Mouse (Mus musculus): Measurements from ENCODE around the gene Hsdl2.

The Hsdl2 gene

DNA sequence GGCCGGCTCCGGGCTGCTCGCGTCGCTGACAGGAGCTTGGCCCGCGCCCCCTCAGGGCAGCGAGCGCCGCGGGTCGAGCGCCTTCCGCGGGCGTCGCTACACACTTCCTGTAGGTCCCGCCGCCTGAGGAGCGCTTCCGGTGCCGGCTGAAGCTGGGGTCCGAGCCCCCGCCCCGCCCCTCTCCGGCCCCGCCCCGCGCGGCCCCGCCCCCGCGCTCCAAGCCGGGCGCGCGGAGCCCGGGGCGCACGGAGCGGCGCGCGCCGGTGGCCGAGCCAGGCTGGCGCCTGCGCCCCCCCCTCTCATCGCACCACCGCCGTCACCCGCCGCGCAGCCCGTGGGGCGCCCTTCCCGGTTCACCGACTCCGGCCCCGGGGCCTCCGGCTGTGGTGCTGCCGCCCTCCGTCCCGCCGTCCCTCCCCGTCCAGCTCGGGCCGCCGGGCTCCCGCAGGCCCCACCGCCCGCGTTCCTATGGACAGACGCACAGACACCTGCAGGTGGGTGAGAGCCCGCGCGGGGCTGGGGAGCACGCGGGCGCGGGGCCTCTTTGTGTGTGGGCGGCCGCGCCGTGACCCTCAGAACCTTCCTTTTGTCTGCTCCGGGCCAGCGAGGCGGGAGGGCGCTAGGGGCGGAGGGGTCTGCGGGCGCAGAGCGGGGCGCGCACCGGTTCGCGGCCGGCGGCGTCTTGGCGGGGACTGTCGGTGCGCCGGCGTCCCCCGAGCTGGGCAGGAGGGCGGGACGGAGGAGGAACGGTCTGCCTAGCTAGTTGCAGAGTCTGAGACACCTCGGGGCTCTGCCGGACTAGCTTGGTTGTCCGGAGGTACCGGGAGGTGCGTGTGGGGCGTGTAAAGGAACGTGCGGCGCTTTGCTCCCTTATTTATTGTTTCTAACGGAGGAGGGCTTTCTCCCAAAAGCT lies 44.9 kb downstream of the Hsdl2 start, which contains the start of gene E130308A19Rik:
E130308A19Rik (plus strand) TSS at position 214 of the 913 bp plus-strand sequence.
- DNase-seq (ENCODE audit: low spot score) = peak; percentile 71

DNA sequence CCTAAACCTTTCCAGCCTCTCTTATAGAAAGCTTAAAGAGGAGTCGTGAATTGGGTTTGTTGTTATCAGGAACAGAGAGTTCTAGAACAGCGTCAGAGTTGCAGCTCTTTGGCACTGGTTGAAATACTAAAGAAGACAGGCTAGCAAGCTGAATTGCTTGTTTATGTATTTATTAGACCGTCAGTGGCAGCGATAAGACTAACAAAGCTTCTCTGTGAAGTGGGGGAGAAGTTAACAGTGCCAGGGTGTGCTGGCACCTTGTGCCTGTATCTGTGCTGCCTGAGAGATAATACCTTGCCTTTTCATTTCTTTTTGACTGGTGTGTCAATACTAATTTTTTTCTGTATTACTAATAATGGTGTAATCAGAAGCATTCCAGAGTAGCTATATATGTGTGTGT lies 46.9 kb downstream of the Hsdl2 start:
- no peak for DNase-seq (ENCODE audit: low spot score)

DNA sequence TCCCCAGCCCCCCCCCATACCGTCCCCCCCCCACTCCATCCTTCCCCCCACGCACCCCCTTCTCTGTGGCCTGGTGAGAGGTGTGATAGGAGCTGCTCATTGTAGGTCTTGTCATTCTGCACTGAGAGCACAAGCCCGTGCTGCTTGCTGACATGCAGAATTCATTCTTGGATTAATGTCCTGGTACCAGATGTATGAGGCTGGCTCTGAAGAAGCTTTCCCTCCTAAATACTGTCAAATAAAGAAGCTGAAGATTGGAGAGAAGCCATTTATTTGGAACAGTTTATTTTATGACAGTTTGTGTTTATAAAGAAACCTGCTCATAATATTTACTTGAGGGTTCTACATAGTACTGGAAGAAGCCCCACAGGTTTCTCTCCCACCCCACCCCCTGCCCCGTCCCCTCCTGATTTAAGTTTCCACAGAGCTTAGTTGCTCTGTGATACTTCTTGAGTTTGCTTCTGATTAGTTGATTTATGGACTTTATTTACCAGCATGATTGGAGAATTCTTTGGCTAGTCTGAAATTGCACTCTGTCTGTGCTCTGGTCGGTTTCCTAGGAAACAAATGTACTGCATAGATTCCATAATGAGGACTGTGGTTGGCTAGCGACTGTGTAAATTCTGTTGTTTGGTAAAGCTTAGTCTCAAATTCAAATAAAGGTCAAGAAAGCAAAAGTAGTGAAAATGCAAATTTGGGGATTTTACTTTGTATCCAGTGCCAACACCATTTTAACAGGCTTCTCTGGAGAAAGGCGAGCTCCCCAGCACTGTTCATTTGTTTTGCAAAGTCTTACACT lies 47.9 kb downstream of the Hsdl2 start:
- DNase-seq (ENCODE audit: low spot score) = no peak

DNA sequence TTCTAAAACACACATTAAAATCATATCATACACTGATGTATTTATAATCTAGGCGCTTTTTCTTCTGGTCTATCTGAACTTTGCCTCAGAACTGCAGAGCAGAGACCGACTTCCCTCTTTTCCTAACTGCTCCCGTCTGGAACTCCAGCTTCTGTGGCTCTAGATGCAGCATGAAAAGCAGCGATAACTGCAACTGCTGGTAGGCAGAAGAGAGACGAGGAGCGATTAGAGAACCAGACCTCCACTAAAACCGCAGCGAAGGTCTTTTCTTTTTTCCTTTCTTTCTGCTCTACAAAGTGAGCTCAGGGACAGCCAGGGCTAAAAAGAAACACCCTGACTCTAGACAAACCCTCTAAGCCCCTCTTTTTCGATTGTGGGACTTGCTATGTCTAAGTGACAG lies 48.8 kb downstream of the Hsdl2 start:
- no peak for DNase-seq (ENCODE audit: low spot score)

DNA sequence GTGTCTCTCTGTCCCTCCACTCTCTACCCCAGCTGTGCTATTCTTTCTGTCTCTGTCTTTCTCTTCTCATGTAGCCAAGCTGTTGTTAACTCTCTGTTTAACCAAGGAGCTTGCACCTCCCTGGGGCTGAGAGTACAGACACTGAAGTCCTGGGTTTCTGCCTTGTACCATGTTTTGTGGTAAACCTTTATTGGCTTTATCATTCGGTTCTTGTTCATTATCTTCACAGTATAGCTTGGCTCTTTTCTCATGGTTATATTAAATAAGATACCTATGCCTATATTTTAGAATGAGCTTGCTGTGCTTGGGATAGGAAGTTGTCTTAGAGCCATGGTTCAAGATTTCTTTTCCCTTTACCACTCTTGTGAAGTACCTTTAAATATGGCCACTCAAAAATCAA lies 53.2 kb downstream of the Hsdl2 start:
- DNase-seq (ENCODE audit: low spot score) = no peak

DNA sequence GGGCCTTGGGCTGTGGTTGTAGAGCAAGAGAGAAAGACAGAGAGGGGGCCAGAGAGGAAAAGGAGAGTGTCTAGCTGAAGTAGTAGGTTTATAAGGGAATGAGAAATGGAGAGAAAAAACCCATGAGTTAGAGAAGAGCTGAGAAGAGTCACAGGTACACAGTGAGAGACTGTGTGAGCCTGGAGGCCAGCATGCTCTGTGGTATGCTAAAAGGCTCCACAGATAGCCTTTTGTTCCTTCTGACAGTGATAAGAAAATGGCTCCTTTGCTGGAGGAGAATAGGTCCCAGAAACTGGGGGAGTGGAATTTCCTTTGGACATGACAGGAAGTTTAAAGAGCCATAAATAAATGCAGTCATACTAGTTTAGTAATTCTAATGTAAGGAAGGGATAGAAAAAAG lies 57.8 kb downstream of the Hsdl2 start:
- no peak for DNase-seq (ENCODE audit: low spot score)

DNA sequence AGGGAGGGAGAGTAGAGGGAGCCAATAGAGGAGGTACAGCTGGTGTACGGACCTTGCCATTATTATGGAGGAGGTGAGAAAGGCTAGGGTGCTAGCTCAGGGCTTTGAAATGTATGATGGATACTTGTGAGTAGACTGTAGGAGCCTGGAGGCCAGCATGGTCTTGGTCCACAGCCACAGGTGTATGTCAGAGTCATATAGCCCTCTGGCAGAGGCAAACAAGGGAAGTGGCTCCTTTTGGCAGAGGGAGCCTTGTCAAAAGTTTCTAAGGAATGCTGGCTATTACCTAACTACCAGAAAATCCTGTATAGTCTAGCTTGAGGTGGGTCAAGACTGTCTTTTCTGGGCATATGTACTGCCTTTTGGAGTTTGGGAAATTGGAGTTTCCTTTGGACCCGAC lies 59.4 kb downstream of the Hsdl2 start:
- no peak for DNase-seq (ENCODE audit: low spot score)

DNA sequence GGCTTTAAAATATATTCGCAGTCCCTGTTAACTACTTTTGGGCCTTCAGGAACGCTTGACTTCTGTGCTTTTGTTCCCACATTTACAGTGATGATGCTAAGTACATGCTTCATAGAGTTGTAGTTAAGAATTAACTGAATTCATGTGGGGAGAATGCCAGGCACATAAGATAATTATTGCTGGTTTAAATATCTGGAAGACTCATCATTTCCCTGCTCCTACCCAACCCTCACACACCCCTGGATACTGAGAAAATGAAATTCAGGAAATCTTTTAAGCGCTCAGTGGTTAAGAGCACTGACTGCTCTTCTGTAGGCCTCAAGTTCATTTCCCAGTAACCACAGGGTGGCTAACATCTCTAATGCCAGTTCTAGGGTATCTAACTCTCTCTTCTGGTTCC lies 60.7 kb downstream of the Hsdl2 start:
- DNase-seq (ENCODE audit: low spot score) = no peak

DNA sequence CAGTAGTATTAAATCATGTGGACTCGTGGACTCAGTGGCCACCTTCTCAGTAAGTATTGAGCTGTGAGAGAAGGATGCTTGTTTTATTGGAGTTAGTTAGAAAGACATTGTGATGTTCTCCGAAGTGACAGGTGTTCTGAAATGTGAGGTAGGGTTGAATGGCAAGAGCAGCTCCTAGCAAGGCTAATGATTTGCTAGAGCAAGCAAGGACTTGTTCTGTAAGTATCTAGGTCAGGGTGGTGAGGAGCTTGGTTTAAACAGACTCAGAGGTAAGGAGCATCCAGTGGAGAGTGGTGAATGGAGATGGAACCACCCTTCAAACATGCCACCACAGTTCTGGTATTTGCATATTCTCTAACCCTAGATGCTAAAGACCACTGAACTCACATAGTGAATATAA lies 61.3 kb downstream of the Hsdl2 start:
- DNase-seq (ENCODE audit: low spot score) = no peak

DNA sequence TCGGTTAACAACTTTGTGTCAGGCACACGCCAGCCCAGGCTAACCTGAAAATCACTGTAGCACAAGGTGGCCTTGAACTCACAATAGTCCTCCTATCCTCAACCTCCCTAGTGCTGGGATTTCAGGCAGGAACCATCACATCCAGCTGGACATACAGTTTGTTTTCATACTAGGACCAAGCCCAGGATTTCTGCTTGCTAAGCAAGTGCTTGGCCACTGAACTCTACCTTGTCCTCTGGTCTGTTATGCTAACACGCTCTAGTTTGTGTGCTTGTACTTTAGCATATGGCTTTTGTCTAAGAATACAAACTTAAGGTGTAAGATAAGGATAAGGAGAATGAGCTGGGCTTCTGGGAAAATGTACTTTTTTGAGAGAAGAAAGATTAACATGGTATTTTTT lies 63.1 kb downstream of the Hsdl2 start:
- no peak for DNase-seq (ENCODE audit: low spot score)

DNA sequence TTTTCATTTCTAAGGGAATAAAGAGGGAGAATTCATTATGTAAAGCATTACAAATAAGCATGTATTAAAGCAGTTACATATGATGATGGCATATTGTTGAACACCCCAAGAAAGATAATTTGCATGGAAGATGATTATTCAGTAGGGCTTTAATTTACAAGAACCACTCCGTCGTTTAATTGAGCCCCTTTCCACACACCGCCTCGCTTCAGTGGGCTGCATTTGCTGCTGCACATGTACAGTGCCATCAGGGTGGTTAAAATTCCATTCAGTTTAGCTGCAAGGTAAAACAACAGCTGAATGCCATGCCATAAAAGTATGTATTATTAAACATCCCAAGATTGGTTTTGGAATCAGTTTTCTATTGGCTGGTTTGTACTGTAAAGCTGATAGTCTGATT lies 63.6 kb downstream of the Hsdl2 start:
- no peak for DNase-seq (ENCODE audit: low spot score)

DNA sequence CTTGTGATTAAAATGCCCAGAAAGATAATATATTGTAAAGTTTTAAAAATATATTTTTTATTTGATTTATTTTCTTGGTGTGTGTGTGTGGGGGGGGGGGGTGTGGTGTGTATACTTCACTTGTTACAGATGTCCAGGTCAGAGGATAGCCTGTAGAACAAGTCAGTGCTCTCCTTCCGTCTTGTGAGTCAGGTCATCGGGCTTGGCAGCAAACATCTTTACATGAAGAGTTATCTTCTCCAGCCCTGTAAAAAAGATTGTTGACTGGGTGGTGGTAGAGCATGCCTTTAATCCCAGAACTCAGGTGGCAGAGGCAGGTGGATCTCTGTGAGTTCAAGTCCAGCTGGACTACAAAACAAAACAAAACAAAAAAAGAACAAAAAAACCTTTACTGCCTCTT lies 64.2 kb downstream of the Hsdl2 start:
- no peak for DNase-seq (ENCODE audit: low spot score)

DNA sequence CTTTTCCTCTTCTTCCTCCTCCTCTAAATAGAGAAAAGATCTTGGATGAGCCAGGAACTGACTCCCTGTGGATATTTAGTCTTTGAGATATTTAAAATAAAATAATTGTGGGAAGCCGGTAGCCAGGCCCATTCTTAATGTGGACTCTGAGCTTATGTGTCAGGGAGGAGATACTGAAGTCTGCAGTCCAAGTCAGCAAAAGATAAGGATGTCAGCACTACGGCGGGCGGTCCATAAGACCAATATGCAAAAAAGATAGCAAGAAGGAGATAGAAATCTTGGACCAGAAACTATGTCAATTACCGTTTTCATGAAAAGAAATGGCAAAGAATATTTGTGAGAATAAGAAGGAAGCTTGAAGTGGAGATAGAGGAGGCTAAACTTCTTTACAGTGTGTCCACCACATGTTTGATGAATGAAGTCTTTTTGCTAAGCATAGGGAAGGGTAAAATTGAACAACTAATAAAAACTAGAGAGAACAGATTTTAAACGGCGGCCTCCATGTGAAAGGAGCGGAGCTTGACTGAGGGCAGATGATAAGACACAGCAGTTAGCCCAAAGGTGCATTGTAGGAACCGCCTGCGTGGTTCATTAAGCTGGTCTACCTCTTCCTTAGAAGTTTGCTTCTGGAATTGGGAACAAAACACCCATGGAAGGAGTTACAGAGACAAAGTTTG lies 64.8 kb downstream of the Hsdl2 start:
- no peak for DNase-seq (ENCODE audit: low spot score)

DNA sequence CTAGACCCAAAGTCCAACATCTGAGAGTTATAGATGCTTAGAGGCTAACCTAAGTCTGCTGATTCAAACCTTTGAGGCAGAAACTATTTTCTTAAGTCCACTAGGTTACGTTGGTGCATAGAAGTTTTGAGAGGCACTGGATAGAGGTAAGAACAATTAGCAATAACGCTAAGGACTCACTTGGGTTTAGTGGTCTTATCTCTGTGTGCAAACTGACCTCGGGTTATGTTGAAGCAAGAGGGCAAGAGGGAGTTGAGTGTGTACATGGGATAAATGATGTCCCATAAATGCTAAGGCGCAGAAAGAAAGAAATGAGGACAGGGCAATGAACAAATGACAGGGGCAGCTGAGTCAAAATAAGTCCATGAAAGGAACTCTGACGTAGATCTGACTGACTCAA lies 67.8 kb downstream of the Hsdl2 start:
- DNase-seq (ENCODE audit: low spot score) = no peak

DNA sequence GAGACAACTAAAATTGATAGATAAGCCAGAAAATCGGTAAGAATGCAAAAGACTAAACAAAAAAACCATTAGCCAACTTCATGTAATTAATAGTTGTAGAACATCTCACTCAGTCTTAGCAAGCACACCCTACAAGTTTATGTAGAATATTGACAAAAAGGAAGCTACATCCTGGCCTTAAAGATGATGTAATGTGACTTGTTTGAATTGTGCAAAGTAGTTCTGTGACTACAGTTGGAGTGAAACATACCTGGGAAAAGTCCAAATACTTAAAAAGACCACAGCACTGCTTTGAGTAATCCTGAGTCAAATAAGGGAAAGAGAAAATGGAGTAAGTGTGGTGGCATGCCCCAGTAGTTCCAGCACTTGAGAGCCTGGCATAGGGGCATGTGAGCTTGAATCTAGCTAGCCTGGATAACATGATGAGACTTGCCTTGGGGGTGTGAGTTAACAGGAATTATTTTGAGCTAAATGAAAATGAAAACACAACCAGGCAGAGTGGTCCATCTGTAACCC lies 70.9 kb downstream of the Hsdl2 start:
- DNase-seq (ENCODE audit: low spot score) = no peak

DNA sequence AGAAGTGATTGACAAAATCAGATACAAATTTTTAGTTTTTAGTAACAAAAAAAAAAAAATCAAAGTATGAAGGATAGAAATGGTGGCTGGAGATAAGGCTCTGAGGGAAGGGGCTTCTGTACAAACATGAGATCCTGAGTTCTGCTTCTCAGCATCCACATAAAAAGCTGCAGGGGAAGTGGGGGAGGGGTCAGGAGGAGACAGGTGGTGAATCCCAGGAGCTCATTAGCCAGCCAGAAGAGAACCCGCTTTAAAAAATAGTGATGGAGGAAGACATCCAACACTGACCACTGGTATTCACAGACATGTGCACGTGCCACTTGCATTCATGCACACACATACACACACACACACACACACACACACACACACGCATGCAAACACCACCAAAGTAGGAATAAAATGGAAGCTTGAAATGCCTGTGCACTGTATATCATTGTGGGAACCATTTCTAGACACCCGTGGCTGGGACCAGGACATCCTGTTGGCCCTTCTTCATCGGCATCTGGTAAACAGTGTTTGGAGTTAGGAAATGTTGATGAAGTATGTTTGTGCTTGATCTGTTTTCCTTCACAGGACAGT lies 74.8 kb downstream of the Hsdl2 start:
- no peak for DNase-seq (ENCODE audit: low spot score)

DNA sequence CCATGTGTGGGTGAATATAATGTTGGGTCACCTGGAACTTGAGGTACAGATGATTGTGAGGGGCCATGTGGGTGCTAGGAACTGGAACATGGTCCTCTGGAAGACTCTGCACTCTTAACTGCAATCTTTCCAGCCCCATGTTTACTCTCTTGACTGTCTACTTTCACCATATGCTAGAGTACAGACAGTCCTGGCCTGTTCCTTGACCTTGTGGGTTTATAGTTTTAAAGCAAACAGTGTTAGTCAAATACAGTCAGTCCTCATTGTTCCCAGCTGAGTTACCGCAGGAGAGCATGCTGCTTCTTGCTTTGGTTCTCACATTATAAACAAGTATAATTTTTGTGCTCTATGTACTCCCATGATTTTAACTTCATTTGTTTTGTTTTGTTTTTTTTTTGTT lies 80.8 kb downstream of the Hsdl2 start:
- DNase-seq (ENCODE audit: low spot score) = peak; percentile 12

DNA sequence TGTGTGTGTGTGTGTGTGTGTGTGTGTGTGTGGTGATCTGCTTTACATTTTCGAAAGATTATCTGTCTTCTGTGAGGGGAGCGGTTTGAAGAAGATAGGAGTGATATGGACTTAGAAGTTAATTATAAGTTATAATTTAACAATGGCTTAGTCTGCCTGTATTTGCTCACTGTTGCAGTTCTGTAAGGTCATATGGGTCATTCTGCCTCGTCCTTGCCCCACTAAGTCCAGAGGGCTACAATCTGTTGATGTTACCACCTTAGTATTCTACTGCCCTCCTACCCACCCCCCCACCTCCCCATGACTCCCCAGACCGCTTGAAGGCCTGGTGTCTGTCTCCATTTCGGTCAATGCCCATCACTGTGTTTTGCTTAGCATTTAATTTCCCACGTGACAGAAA lies 82.1 kb downstream of the Hsdl2 start:
- DNase-seq (ENCODE audit: low spot score) = no peak

DNA sequence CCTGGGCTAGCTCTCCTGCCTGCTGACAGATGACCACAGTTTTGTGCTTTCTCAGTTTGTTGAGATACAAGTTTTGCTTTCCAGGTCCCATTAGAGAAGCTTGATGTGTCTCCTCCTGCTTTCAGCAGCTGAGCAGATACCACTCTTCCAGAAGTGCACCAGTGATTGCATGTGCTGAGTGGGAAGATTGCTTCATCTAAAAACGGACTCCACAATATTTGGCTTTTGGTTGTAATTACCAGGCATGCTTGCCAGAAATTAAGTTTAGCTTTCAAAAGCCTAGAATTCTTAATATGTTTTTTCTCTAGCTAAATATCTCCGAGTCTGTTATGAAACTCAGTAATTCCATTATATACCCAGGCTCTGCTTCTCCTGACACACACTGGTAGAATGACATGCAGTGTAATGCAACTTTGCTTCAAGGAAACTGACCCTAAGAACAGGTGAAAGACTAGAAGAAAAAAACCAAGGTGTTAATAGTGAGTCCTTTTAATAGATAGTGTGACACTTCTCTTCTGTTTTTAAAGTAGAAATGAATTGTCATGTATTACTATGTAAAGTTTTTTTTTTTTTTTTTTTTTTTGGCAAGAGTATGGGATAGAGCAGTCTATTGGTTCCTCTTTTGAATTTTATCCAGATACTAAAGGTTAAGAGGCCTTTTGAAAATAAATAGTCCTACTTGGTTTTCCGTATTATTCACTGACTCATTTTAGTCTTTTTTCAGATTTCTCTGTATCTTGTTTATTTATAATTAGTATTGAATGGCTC lies 85.4 kb downstream of the Hsdl2 start:
- DNase-seq (ENCODE audit: low spot score) = no peak

DNA sequence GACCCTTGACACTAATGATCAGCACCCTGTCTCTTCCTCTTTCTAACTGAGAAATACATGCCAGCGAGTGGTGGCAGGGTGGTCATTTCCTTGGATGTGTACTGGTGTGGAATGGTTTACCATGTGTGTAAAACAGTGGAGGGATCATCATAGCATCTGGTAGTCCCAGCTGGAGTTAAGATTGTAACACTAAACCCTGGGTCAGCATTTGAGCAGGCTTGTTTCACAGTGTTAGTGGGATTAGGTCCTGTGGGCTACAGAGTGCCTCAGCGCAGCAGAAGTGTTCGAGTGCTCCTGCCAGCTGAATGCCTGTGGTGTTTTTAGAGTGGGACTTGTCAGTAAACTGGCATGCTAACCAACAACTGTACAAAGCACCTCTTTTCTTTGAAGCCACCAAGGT lies 86.7 kb downstream of the Hsdl2 start:
- no peak for DNase-seq (ENCODE audit: low spot score)
